Mouse (Mus musculus) gonadal fat pad, adult 2 months (tissue): ENCODE measurements around the gene Fads3. TPM values are rescaled to one million over a fixed set of nuclear protein-coding genes. Genes with fewer than 3 reads are reported as not detected.

Source experiments
- polyA plus RNA-seq: library from polyadenylated mRNA; depleted of rRNA; stranded (reverse); fragments of >200 nt; gene quantifications from 2 replicates; pipeline ENCODE4 v1.2.3, GENCODE M21; 2012; rRNA removed

Fads3 gene
- polyA plus RNA-seq, 1 experiment, result 687 TPM

Other genes starting within 250 kb of the Fads3 start
- gene Scgb2a2, start 194.0 kb upstream of the Fads3 start, polyA plus RNA-seq, result not detected in 2 replicates
- gene Incenp, start 142.0 kb upstream of the Fads3 start, polyA plus RNA-seq, result 5.1 and 5.6 TPM in 2 replicates
- gene Fth1, start 61.0 kb upstream of the Fads3 start, polyA plus RNA-seq, result 2,066 and 2,440 TPM in 2 replicates
- 2.0 and 2.7 TPM in 2 replicates for gene Best1, start 39.9 kb upstream of the Fads3 start, polyA plus RNA-seq
- 28.9 and 31.0 TPM in 2 replicates for gene Rab3il1, start 39.9 kb upstream of the Fads3 start, polyA plus RNA-seq
- 318 and 372 TPM in 2 replicates for gene Fads2, start 60.2 kb downstream of the Fads3 start, polyA plus RNA-seq
- gene Fads1, start 141.3 kb downstream of the Fads3 start, polyA plus RNA-seq, result 111 and 198 TPM in 2 replicates
- gene Tmem258, start 162.4 kb downstream of the Fads3 start, polyA plus RNA-seq, result 131 and 209 TPM in 2 replicates
- gene Fen1, start 162.6 kb downstream of the Fads3 start, polyA plus RNA-seq, result 10.5 and 11.0 TPM in 2 replicates
- gene Myrf, start 199.2 kb downstream of the Fads3 start, polyA plus RNA-seq, result 7.3 and 7.6 TPM in 2 replicates